Mouse (Mus musculus): ENCODE data around the gene Ankar. TPM values are rescaled to one million over a fixed set of nuclear protein-coding genes. Genes with fewer than 3 reads are reported as not detected.

Gene Ankar
- polyA plus RNA-seq, 1 experiment from 2014 or later, result not detected

DNA sequence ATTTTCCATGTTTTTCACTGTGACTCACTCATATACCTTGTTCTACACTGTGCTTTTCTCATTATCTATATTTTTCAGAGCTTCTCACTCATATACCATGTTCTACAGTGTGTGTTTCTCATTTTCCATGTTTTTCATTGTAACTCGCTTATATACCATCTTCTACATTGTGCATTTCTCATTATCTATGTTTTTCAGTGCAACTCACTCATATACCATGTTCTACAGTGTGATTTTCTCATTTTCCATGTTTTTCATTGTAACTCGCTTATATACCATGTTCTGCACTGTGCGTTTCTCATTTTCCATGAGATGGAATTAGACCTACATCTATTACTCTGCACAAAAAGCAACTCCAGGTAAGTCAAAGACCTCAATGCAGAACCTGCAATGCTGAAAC, 4.1 kb downstream of the Ankar start:
- Histone ChIP-seq H3K27ac (no peak overlapping the region), H3K27me3 (ENCODE audit: insufficient read depth, poor library complexity, severe bottlenecking) (no peaks in the 10 kb centered on the region), H3K36me3 (no peaks in the 10 kb centered on the region), H3K9me3 (no peaks in the 10 kb centered on the region), H3K4me3 (no peak overlapping the region), H3K4me1 (no peaks in the 10 kb centered on the region)
- WGBS, result 48% methylated on average over 3 of the region's 3 CpGs
- DNase-seq (ENCODE audit: low spot score), result peak; percentile 82

GRCm38 (mm10) chr1:72673070-72673469, 27.3 kb downstream of the Ankar start:
- Histone ChIP-seq H3K36me3 (no peaks in the 10 kb centered on the region), H3K9me3 (no peaks in the 10 kb centered on the region), H3K4me1 (no peaks in the 10 kb centered on the region), H3K4me3 (no peak overlapping the region), H3K27me3 (ENCODE audit: insufficient read depth, poor library complexity, severe bottlenecking) (no peaks in the 10 kb centered on the region), H3K27ac (no peak overlapping the region)
- WGBS, result 57% methylated on average over 3 of the region's 3 CpGs
- DNase-seq (ENCODE audit: low spot score), result no peak

DNA sequence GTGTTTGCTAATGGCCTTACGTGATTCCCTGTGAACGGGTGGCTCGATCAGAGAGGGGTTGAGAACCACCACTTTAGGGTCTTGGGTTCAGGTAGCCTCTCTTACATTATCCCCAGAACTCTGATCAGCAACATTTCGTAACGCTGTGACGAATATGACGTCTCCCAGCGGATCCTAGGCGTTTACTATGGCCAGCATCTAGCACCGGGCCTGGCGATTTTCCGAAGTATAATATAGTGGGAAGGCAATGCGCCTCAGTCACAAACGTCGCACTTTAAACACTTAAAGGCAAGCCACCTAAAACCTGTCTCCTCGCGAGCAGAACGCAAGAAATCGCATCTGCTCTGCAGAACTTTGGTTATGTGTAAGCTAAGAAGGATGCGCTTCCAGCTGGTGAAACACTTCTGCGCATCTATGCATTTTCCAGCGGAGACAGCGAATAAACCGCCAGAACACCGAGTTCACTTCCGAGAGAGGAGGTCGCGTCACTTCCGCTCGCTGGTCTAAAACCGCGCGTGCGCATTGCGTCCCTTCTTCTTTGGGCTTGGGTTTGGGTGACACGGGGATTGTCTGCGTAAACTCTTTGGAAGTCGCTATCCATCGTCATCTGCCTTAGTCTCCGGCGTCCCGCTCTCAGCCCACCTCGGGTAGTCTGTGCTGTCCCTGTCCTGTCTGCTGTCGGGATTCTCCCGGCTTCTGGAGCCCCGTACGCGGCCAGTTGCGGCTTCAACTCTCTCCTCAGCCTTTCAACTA, 59.5 kb downstream of the Ankar start:
- Histone ChIP-seq H3K27me3 (ENCODE audit: insufficient read depth, poor library complexity, severe bottlenecking) (no peaks in the 10 kb centered on the region), H3K36me3 (no peaks in the 10 kb centered on the region), H3K4me1 (no peaks in the 10 kb centered on the region), H3K4me3 (peak overlapping the region; percentile 56), H3K27ac (peak overlapping the region; percentile 59), H3K9me3 (no peaks in the 10 kb centered on the region)
- 36% methylated on average over 49 of the region's 49 CpGs for whole genome bisulfite sequencing
- DNase-seq (ENCODE audit: low spot score), result peak; percentile 85

DNA sequence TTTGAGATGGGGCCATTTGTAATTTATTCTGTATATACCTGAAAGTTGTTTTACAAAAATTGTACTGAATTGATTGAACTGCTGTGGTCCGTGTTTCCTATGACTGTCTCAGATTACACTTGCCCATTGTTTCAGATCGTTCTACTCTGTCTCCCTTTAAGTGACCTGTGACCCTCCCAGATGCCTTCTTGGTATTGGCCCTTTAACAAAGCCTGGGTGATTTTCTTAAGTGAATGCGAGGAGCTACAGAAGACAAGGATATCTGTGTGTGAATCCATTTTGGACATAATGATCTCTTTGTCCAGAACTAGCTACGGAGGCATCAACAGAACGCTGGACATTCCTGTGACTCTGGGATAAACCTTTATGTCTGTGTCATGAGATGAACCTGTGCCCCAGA, 65.2 kb downstream of the Ankar start:
- Histone ChIP-seq H3K9me3 (no peaks in the 10 kb centered on the region), H3K36me3 (peaks cover 34% of the 10 kb centered on the region), H3K4me1 (no peaks in the 10 kb centered on the region), H3K27me3 (ENCODE audit: insufficient read depth, poor library complexity, severe bottlenecking) (no peaks in the 10 kb centered on the region), H3K27ac (no peak overlapping the region), H3K4me3 (no peak overlapping the region)
- no peak for DNase-seq (ENCODE audit: low spot score)
- WGBS, result 59% methylated on average over 5 of the region's 5 CpGs

- no peak for DNase-seq (ENCODE audit: low spot score)
- H3K36me3 ChIP-seq, result peaks cover 71% of the 10 kb centered on the region
- WGBS, result 88% methylated on average over 6 of the region's 6 CpGs
- H3K27me3 ChIP-seq (ENCODE audit: insufficient read depth, poor library complexity, severe bottlenecking), result no peaks in the 10 kb centered on the region
- H3K4me3 ChIP-seq, result no peak overlapping the region
- H3K4me1 ChIP-seq, result no peaks in the 10 kb centered on the region
- H3K27ac ChIP-seq, result no peak overlapping the region
- H3K9me3 ChIP-seq, result no peaks in the 10 kb centered on the region
These were observed 88.2 kb downstream of the Ankar start for GRCm38 (mm10) chr1:72612172-72612571.

GRCm38 (mm10) chr1:72609887-72610877, 90.2 kb downstream of the Ankar start:
- Histone ChIP-seq H3K4me1 (no peaks in the 10 kb centered on the region), H3K9me3 (no peaks in the 10 kb centered on the region), H3K27ac (no peak overlapping the region), H3K27me3 (ENCODE audit: insufficient read depth, poor library complexity, severe bottlenecking) (no peaks in the 10 kb centered on the region), H3K4me3 (no peak overlapping the region), H3K36me3 (peaks cover 63% of the 10 kb centered on the region)
- DNase-seq (ENCODE audit: low spot score), result no peak
- WGBS, result 85% methylated on average over 23 of the region's 23 CpGs

DNA sequence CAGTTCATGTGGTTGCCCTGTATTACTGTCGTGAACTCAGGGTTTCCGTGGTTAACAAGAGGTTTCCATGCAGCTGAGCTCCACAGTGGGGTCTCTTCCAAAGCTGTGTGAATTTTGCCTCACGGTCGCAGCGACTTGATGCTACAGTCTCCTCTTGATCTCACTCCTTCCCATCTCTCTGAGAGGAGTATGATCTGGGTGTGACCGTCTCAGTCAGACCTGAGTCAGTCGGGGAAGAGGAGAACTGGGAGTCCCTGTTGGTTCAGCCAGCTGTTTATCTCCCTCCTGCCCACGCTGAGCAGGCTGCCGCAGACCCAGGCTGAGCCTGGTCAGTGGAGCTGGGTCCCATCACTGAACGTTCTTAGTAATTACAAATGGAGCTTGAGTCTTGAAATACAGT, 91.2 kb downstream of the Ankar start:
- Histone ChIP-seq H3K9me3 (no peaks in the 10 kb centered on the region), H3K4me1 (no peaks in the 10 kb centered on the region), H3K27me3 (ENCODE audit: insufficient read depth, poor library complexity, severe bottlenecking) (no peaks in the 10 kb centered on the region), H3K36me3 (peaks cover 55% of the 10 kb centered on the region), H3K4me3 (no peak overlapping the region), H3K27ac (no peak overlapping the region)
- no peak for DNase-seq (ENCODE audit: low spot score)
- 86% methylated on average over 10 of the region's 10 CpGs for WGBS

DNA sequence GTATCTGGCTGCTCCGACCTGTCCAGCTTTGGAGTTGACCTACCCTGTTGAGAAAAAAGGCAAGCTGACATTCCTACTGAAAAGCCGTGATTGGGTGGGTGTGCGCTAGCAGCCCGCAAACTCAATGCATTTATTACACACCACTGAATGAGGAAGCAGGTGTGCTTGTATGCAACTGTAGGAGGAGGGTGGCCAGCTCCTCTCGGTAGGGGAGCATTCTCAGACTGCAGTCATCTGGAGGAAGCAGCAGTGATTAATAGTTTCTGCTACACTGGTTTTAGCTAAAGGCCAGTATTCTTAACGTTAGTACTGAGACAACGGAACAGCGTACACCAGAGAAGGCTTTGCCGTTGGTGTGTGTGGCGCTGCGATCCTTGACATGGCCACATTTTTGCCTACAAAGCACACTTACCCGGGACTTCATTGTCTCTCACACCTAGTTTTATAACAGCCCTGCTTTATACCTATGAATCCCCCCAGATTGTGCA, 94.1 kb downstream of the Ankar start:
- H3K9me3 ChIP-seq, result no peaks in the 10 kb centered on the region
- 88% methylated on average over 12 of the region's 12 CpGs for WGBS
- H3K4me3 ChIP-seq, result no peak overlapping the region
- H3K4me1 ChIP-seq, result peaks cover 11% of the 10 kb centered on the region
- H3K36me3 ChIP-seq, result peaks cover 40% of the 10 kb centered on the region
- no peak for DNase-seq (ENCODE audit: low spot score)
- H3K27me3 ChIP-seq (ENCODE audit: insufficient read depth, poor library complexity, severe bottlenecking), result no peaks in the 10 kb centered on the region
- no peak overlapping the region for H3K27ac ChIP-seq

GRCm38 (mm10) chr1:72602803-72603202, 97.6 kb downstream of the Ankar start:
- Histone ChIP-seq H3K4me3 (no peak overlapping the region), H3K4me1 (peaks cover 28% of the 10 kb centered on the region), H3K9me3 (no peaks in the 10 kb centered on the region), H3K27me3 (ENCODE audit: insufficient read depth, poor library complexity, severe bottlenecking) (no peaks in the 10 kb centered on the region), H3K36me3 (peaks cover 49% of the 10 kb centered on the region), H3K27ac (no peak overlapping the region)
- 84% methylated on average over 5 of the region's 5 CpGs for WGBS
- no peak for DNase-seq (ENCODE audit: low spot score)

DNA sequence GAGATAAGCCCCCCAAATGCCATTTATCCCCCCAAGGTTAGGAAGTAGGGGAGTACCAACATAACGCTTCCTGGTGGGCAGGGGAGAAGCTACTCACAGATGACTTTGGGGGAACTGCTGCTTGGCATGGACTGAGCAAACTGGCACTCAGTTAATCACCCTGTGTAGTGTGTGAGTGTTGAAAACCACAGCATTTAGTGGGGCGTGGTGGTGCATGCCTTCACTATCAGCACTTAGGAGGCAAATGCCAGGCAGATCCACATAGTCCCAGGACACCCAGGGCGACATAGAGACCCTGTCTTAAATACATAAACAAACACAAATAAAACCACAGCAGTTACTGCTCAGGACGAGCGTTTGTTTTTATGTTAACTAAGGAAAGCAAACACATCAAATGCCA, 98.2 kb downstream of the Ankar start:
- 50% methylated on average over 5 of the region's 5 CpGs for WGBS
- Histone ChIP-seq H3K9me3 (no peaks in the 10 kb centered on the region), H3K36me3 (peaks cover 55% of the 10 kb centered on the region), H3K27me3 (ENCODE audit: insufficient read depth, poor library complexity, severe bottlenecking) (no peaks in the 10 kb centered on the region), H3K4me3 (no peak overlapping the region), H3K27ac (peak overlapping the region; percentile 52), H3K4me1 (peaks cover 28% of the 10 kb centered on the region)
- DNase-seq (ENCODE audit: low spot score), result no peak

- H3K27ac ChIP-seq, result 0 out of 2 replicates have a peak overlapping the region, but pooled peaks have one; percentile 52
- H3K4me1 ChIP-seq, result peaks cover 28% of the 10 kb centered on the region
- no peaks in the 10 kb centered on the region for H3K27me3 ChIP-seq (ENCODE audit: insufficient read depth, poor library complexity, severe bottlenecking)
- no peak for DNase-seq (ENCODE audit: low spot score)
- WGBS, result 82% methylated on average over 7 of the region's 7 CpGs
- H3K9me3 ChIP-seq, result no peaks in the 10 kb centered on the region
- peaks cover 60% of the 10 kb centered on the region for H3K36me3 ChIP-seq
- H3K4me3 ChIP-seq, result no peak overlapping the region
These were observed 99.1 kb downstream of the Ankar start for GRCm38 (mm10) chr1:72601233-72601632.

GRCm38 (mm10) chr1:72600778-72601177, 99.6 kb downstream of the Ankar start:
- DNase-seq (ENCODE audit: low spot score), result no peak
- Histone ChIP-seq H3K4me3 (no peak overlapping the region), H3K9me3 (no peaks in the 10 kb centered on the region), H3K27ac (0 out of 2 replicates have a peak overlapping the region, but pooled peaks have one; percentile 52), H3K27me3 (ENCODE audit: insufficient read depth, poor library complexity, severe bottlenecking) (no peaks in the 10 kb centered on the region), H3K4me1 (peaks cover 28% of the 10 kb centered on the region), H3K36me3 (peaks cover 61% of the 10 kb centered on the region)
- WGBS, result 97% methylated on average over 5 of the region's 5 CpGs
